Mouse (Mus musculus): ENCODE data around the gene Atl1.

The Atl1 gene

DNA sequence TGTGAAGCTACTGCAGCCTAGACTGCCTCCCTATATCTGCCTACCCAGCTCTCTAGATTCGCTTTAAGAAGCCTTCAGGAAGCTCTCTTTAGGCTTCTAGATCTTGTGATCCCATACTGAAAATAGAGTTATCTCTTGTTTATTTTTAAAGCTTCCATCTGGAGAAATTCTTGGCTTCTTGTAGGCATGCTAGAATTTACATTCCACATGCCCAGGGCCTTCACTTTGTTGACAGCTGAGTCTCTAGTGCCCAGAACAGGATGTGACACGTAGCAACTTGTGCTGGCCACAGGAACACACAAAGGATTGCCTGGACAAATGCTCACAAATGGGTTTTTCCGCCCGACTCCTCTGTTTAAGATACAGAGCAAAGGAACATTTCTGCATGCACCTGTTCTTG lies 123.5 kb downstream of the Atl1 start:
- peak in 1 of 2 experiments; percentile 8 for DNase-seq (ENCODE audit: low spot score in 2 of 2)
